Mouse (Mus musculus): ENCODE results near the gene Nadk2.

The Nadk2 gene

DNA sequence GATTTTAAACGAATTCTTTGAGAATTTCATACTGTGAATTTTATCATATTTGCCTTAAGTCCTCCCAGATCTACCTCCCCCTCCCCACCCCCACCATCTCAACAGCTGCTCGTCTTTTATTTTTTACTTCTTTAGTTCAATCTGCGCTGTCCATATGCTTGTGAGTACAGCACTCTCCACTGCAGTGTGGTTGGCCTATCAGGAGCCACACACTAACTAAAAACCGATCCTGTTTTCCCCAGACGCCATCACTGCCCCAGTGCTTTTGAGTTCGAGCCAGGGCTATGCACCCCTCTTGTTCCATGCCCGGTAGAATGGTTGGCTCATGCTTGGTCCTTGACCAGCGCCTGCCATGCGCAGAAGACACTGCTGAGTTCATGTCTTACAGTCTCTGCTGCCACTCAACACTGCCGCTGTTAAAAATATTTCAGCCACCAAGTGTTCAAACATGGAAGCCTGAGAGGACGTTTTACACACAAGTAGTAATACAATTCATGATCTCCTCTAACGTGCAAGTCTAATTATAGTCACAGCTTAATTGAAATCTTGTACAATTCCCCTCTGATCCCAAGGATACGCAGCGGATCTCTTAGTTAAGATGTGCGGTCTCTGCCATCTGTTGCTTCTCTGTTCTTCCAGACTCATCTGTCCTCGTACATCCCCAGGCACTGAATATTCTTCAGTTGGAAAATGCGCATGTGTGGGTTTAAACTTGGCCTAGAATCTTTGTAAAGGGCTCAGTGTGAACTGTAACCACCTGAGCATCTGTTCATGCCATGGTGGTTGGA is 17.0 kb downstream of the Nadk2 start:
- no peak for DNase-seq (ENCODE audit: low spot score in 2 of 2)

- no peak for DNase-seq (ENCODE audit: low spot score in 2 of 2)
Observed at GRCm38 (mm10) chr15:9088683-9089072, 17.6 kb downstream of the Nadk2 start.

GRCm38 (mm10) chr15:9089136-9089720 is 18.2 kb downstream of the Nadk2 start:
- DNase-seq (ENCODE audit: low spot score in 2 of 2), result no peak

DNA sequence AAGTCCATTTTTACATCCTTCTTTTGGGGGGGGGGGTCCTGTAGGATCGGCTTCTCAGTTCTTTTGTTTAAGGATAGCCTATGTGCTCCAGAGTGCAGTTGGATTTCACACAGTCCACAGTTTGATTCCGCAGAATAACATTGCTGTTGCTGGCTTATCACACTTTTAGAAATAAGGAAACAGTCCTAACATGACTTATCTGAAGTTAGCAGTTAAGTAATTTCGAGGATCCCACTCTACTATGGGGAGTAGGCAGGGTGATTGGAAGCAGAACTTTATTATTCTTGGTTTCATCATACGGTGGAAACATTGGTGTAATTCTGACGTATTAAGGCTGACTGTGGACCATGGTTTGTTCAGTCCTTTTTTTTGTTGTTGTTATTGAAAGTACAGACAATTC is 19.6 kb downstream of the Nadk2 start:
- DNase-seq (ENCODE audit: low spot score in 2 of 2), result no peak

GRCm38 (mm10) chr15:9093598-9094365 is 22.7 kb downstream of the Nadk2 start:
- no peak for DNase-seq (ENCODE audit: low spot score in 2 of 2)

GRCm38 (mm10) chr15:9094366-9094750 is 23.3 kb downstream of the Nadk2 start:
- DNase-seq (ENCODE audit: low spot score in 2 of 2), result no peak

DNA sequence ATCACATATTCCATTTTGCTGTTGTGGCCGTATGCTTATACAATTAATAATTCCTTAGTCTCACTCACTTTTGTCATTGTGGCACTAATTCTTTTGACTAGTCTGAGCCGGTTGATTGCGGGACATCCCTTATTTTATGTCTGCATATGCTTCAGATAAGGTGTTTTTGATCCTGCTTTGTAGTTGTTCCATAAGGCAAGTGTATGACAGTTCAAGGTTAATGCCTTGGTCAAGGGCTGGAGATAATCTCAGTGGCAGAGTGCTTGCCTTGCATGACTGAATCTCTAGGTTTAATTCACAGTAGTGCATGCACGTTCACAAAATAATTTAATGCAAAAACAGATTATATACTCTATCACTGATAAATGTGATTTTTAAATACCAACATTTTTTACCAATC is 25.8 kb downstream of the Nadk2 start:
- no peak for DNase-seq (ENCODE audit: low spot score in 2 of 2)

GRCm38 (mm10) chr15:9100446-9101077 is 29.5 kb downstream of the Nadk2 start:
- no peak for DNase-seq (ENCODE audit: low spot score in 2 of 2)

GRCm38 (mm10) chr15:9106303-9107074 is 35.4 kb downstream of the Nadk2 start:
- no peak for DNase-seq (ENCODE audit: low spot score in 2 of 2)

DNA sequence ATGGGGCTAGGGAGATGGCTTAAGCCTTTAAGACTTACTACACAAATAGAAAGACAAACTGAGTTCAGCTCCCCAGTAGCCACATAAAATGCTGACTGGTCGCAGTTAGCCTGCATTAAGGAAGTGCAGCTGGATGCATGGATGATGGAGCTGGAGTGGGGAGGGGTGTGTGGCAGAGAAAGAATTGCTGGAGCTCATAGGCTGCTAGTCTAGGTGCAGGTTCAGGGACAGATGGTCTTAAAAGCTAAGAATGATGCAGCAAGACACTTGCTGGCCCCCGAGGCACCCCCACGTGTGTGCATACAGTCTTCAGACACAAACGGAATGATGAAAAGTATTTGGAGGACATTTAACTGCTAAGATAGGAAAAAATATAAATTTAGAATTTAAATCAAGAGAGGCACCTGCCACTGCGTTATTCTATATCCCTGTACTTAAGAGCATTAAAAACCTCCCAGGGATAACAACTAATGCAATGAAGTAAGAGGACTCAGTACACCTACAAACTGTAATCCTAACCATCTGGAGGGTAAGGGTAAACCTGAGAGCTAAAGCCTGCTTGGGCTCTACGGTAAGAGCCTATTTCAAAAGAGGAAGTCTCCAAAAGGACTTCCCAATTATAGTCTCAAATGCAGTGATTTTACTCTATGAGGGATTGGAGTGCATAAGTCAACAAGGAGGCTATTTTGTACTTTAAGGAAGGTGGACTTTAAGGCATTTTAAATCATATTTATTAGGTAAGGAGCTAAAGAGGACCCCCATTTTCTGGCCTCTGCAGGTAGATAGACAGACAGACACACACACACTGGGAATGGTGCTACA is 39.7 kb downstream of the Nadk2 start:
- DNase-seq (ENCODE audit: low spot score in 2 of 2), result no peak

DNA sequence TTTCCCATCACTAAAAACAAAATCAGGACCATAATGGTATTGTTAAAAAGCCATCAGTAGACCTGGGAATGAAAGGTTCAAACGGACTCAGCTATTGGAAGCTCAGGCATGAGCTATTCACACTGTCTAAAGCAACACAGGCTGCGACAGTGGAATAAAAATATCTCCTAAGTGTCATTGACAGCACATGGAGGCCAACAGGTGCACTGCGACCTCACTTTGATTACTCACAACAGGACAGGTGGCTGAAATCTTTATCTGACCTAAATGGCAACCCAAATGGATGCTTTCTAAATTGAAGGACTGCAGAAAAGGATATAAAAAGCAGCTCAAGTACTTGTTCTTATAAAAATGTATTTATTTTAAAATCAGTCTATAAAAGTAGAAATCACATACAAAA is 40.6 kb downstream of the Nadk2 start:
- DNase-seq (ENCODE audit: low spot score in 2 of 2), result no peak

- DNase-seq (ENCODE audit: low spot score in 2 of 2), result no peak
Observed at GRCm38 (mm10) chr15:9113556-9113955, 42.5 kb downstream of the Nadk2 start.

- no peak for DNase-seq (ENCODE audit: low spot score in 2 of 2)
Observed at GRCm38 (mm10) chr15:9114131-9114530, 43.1 kb downstream of the Nadk2 start.

DNA sequence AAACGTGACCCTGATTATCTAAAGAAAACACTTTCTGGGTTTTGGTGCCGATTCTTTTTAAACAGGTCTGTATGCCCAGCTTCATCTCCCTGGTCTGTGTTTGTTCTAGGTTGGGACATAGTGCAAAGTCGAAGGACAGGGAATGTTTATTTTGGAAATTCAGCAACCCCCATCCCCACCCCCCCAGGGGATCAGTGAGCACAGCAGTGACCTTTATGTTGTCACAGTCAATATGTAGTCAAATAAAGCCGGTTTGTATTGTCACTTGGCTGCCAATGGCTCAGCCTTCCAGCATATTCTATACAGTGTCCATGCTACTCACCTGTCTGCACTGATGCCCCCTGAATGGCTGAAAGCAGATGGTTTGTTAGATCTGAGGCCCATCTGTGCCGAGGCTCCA is 43.5 kb downstream of the Nadk2 start:
- no peak for DNase-seq (ENCODE audit: low spot score in 2 of 2)

- no peak for DNase-seq (ENCODE audit: low spot score in 2 of 2)
Observed at GRCm38 (mm10) chr15:9118852-9119251, 47.8 kb downstream of the Nadk2 start.

- peak; percentile 21 to 33 for DNase-seq (ENCODE audit: low spot score in 2 of 2)
Observed at GRCm38 (mm10) chr15:9120081-9120480, 49.0 kb downstream of the Nadk2 start.

DNA sequence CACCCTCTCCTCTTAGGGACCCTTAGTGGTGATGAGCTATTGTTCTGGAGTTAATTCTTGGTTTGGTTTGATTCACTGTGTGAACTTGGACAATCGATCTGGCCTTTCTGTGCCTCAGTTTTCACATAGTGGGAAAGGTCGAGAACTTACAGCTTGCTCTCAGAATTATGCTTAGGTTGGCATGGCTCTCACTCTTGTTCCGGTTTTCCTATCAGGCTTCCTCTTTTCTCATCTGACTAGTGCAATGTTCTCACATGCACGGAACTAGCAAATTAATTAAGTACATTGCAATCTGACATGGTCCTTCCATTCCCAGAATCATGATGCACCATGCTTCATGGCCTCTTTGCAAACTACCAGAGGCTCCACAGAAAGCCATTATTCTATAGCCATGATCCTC is 51.9 kb downstream of the Nadk2 start:
- no peak for DNase-seq (ENCODE audit: low spot score in 2 of 2)

DNA sequence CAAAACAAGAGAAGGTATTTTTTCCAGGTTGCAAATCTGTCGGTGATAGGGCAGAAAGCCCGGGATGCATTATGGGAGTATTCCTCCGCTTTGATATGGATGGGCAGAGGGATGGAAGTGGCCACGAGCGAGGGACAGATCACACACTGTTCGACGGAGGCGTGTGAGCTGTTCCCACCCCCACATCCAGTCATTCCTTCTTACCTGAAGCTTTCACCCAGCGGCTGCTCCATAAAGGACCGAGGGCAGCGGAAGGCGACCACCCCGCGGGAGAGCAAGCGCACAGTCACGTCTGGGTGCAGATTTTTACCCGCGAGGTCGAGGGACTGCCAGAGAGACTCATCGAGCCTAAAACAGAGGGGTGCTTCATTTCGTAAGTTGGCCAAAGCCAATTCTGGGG is 53.8 kb downstream of the Nadk2 start:
- no peak for DNase-seq (ENCODE audit: low spot score in 2 of 2)

DNA sequence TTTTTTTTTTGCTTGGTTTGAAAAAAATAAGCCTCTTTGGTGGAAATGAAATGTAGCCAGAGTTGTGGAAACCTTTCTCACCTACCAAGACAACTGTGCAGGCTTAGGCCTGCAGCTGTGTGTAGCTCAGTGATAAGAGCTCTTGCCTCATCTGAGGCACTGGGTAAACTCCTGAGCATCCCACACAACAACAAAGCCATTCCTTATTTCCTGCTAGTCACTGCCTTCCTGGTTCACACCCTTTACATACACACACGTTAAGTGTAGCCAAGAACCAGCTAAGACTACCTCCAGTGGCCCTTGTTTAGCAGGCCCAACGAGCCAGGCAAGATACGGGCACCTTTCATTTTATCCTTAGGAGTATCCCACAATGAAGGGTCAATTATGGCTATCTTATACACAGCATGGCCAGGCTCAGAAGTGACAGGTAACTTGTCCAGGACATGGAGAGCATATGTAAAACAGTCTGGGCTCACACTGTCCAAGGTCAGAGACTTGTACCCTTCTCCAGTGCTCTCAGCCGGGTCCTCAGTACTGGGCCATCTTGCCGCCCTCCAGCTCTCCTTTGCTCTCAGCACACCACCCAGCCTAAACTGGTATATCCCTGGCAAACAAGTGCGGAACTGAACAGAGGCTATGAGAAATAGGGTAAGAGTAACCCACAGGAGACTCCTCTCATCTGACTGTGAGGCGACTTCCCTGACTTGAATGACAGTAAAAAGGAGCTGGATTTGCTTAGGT is 56.2 kb downstream of the Nadk2 start:
- no peak for DNase-seq (ENCODE audit: low spot score in 2 of 2)

All from natural killer cell, adult 2 months (primary cell).